Mouse (Mus musculus) heart, adult 18-20 months (tissue): ENCODE measurements at regions not wholly inside any gene's neighbourhood (a gene's known extent, or its start where the extent isn't known, plus 50 kb on each side); places are given as distances from the start of the nearest gene placed in this dataset.

Source experiments
- DNase-seq, 2 experiments: peaks; one replicate each; pipeline ENCODE4 v3.0.0; 2021 to 2022; ENCODE audit warnings: mixed read lengths in 1 of 2

DNA sequence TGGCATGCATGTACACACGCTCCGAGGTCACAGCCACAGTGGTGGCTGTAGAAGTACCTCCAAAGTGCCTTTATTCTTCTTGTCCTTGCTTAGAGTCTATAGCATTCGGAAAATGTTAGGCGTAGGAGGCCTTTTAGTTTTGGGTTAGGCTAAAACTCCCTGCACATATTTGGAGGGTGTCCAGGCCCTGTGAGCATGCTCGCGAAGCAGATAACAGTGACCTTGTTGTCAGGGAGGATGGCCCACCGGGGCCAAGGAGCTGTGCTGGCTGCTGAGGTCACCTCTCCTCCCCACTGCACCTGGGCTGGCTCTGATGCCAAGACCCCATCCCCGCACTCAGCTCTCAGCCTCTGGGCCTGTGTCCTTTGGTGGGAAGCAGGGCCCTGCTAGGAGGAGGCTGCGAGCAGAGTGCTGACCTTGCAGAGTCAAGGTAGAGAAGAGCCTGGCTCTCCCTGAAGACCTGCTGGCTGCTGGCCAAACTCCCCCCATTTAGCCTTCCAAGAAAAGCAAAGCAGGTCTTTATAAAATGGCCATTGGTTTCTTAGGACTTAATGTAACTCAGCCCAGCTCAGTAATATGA lies 186.9 kb downstream of the Tdh start:
- peak in 1 of 2 experiments; percentile 39 for DNase-seq
